Mouse (Mus musculus) liver, postnatal 0 days (tissue): ENCODE measurements around the gene C530008M17Rik. TPM values are rescaled to one million over a fixed set of nuclear protein-coding genes. Genes with fewer than 3 reads are reported as not detected.

Source experiments
- ATAC-seq: fragments of 200-750 bp; cut with Nextera tagmentation; 2 replicates; pipeline ENCODE4 v1.8.0; 2017; ENCODE audit warnings: mild to moderate bottlenecking, moderate library complexity
- DNase-seq: peaks from one replicate; pipeline ENCODE4 v3.0.0-alpha.2; 2016
- H3K27ac ChIP-seq: fragments of 300-500 bp; sonication (generic); 2 replicates; pipeline ENCODE4 v1.5.1; 2014; ENCODE audit warnings: antibody characterized with exemption, moderate library complexity, mild to moderate bottlenecking, low read depth
- H3K27me3 ChIP-seq: fragments of 300-500 bp; sonication (generic); 2 replicates; pipeline ENCODE4 v1.6.1; 2014; ENCODE audit warnings: low read length, control low read depth, mixed read lengths; ENCODE audit not compliant: insufficient read depth
- H3K36me3 ChIP-seq: fragments of 300-500 bp; sonication (generic); replicated peaks from 2 replicates; pipeline ENCODE4 v1.6.1; 2014; ENCODE audit warnings: mild to moderate bottlenecking, control low read depth, low read length, moderate library complexity, mixed read lengths; ENCODE audit not compliant: insufficient read depth
- H3K4me1 ChIP-seq: fragments of 300-500 bp; sonication (generic); 2 replicates; pipeline ENCODE4 v1.6.1; 2014; ENCODE audit warnings: antibody characterized with exemption, mild to moderate bottlenecking, control low read depth; ENCODE audit not compliant: insufficient read depth
- H3K4me2 ChIP-seq: fragments of 300-500 bp; sonication (generic); 2 replicates; pipeline ENCODE4 v1.6.1; 2014; ENCODE audit warnings: low read depth, mild to moderate bottlenecking, low read length, moderate library complexity, mixed read lengths
- H3K4me3 ChIP-seq: fragments of 300-500 bp; sonication (generic); 2 replicates; pipeline ENCODE4 v1.5.1; 2014; ENCODE audit warnings: low read depth, low read length
- H3K9ac ChIP-seq: fragments of 300-500 bp; sonication (generic); replicated peaks from 2 replicates; pipeline ENCODE4 v1.6.1; 2014; ENCODE audit warnings: mild to moderate bottlenecking, moderate library complexity
- H3K9me3 ChIP-seq: fragments of 300-500 bp; sonication (generic); 2 replicates; pipeline ENCODE4 v1.6.1; 2016; ENCODE audit warnings: mild to moderate bottlenecking, control low read depth, low read length, mixed read lengths
- CTCF ChIP-seq: sonication (generic); IDR thresholded peaks from 2 replicates; pipeline ENCODE4 v1.5.1; 2016; ENCODE audit warnings: antibody characterized with exemption, low read depth
- EP300 ChIP-seq: IDR thresholded peaks from 2 replicates; pipeline ENCODE4 v1.6.1; 2016; ENCODE audit warnings: antibody characterized with exemption, low read depth, mild to moderate bottlenecking
- WGBS: fragments of 180-500 bp; shearing (Covaris S2); extraction: QIAGEN DNeasy Blood & Tissue Kit; methylation state at CpG from one replicate; pipeline ENCODE4 v1.1.7; 2014; ENCODE audit not compliant: insufficient replicate concordance; 5-methylcytosine and 5-hydroxymethylcytosine counted together
- polyA plus RNA-seq: library from polyadenylated mRNA; unstranded; fragments of >200 nt; fragmentation: Nextera tagmentation; extraction: Ambion mirVana; gene quantifications from 2 replicates; pipeline ENCODE4 v1.2.1, GENCODE M21; 2015

Gene C530008M17Rik
- polyA plus RNA-seq, 1 experiment from 2014 or later = 3.9 TPM

- Histone ChIP-seq H3K9ac (no peak overlapping the region), H3K9me3 (no peaks in the 10 kb centered on the region), H3K27me3 (no peaks in the 10 kb centered on the region), H3K36me3 (no peaks in the 10 kb centered on the region), H3K27ac (no peak overlapping the region), H3K4me2 (no peak overlapping the region), H3K4me1 (no peaks in the 10 kb centered on the region), H3K4me3 (no peak overlapping the region)
- 86% methylated on average over 5 of the region's 5 CpGs for WGBS
- no peak for ATAC-seq
- DNase-seq = no peak
- TF ChIP-seq CTCF = no peak
- no peak for TF ChIP-seq EP300
These were observed 12.2 kb downstream of the C530008M17Rik start for GRCm38 (mm10) chr5:76668547-76668946.

GRCm38 (mm10) chr5:76670183-76670582, 13.9 kb downstream of the C530008M17Rik start:
- Histone ChIP-seq H3K27me3 (no peaks in the 10 kb centered on the region), H3K36me3 (no peaks in the 10 kb centered on the region), H3K9me3 (no peaks in the 10 kb centered on the region), H3K4me1 (no peaks in the 10 kb centered on the region), H3K9ac (no peak overlapping the region), H3K4me3 (no peak overlapping the region), H3K27ac (no peak overlapping the region), H3K4me2 (no peak overlapping the region)
- TF ChIP-seq EP300 (no peak), CTCF (no peak)
- 76% methylated on average over 10 of the region's 10 CpGs for WGBS
- DNase-seq = no peak
- ATAC-seq = no peak

DNA sequence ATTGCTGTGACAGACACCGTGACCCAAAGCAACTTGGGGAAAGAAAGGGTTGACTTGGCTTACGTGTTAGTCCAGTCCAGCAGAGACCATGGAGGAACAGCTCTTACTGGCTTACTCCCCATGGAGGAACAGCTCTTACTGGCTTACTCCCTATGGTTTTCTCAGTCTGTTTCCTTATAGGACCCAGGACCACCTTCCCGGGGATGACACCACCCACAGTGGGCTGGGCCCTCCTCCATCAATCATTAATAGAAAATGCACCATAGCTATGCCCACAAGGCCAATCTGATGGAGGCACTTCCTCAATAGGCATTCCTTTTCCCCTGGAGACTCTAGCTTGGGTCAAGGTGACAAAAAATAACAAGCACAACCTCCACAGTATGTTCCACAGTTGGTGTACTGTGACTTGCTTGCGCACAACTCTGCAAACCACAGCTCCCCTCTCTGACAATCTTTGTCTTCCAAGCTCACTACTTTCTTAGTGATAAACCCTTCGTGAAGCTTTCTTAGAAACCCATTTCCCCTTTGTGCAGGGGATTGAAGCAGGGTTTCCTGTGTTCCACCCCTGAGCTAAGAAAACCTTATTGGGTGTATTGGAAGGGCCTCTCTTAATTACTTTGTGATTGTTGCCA, 17.8 kb downstream of the C530008M17Rik start:
- no peak for TF ChIP-seq EP300
- TF ChIP-seq CTCF = no peak
- WGBS = 79% methylated on average over 5 of the region's 5 CpGs

GRCm38 (mm10) chr5:76675369-76675768, 19.1 kb downstream of the C530008M17Rik start:
- H3K4me3 ChIP-seq = no peak overlapping the region
- ATAC-seq = no peak

More for the DNA sequence above, 17.8 kb downstream of the C530008M17Rik start:
- no peaks in the 10 kb centered on the region for H3K9me3 ChIP-seq
- DNase-seq (no peak), ATAC-seq (no peak)
- H3K36me3 ChIP-seq = no peaks in the 10 kb centered on the region
- H3K27me3 ChIP-seq = no peaks in the 10 kb centered on the region
- no peak overlapping the region for H3K4me2 ChIP-seq
- no peak overlapping the region for H3K9ac ChIP-seq
- no peak overlapping the region for H3K27ac ChIP-seq
- no peaks in the 10 kb centered on the region for H3K4me1 ChIP-seq
- H3K4me3 ChIP-seq = no peak overlapping the region

GRCm38 (mm10) chr5:76680959-76681358, 24.6 kb downstream of the C530008M17Rik start:
- no peak overlapping the region for H3K27ac ChIP-seq
- H3K4me3 ChIP-seq = no peak overlapping the region
- ATAC-seq = no peak
- DNase-seq = no peak
- no peak overlapping the region for H3K4me2 ChIP-seq
- H3K36me3 ChIP-seq = no peaks in the 10 kb centered on the region
- WGBS = 76% methylated on average over 2 of the region's 3 CpGs
- H3K27me3 ChIP-seq = no peaks in the 10 kb centered on the region
- no peak overlapping the region for H3K9ac ChIP-seq
- no peak for TF ChIP-seq EP300
- H3K9me3 ChIP-seq = no peaks in the 10 kb centered on the region
- H3K4me1 ChIP-seq = peaks cover 5% of the 10 kb centered on the region; the same call in 1 of the 2 replicates

More at GRCm38 (mm10) chr5:76675369-76675768, 19.1 kb downstream of the C530008M17Rik start:
- DNase-seq = no peak
- H3K36me3 ChIP-seq = no peaks in the 10 kb centered on the region
- WGBS = 36% methylated on average over 4 of the region's 4 CpGs
- TF ChIP-seq CTCF (no peak), EP300 (no peak)
- H3K4me1 ChIP-seq = no peaks in the 10 kb centered on the region
- H3K27ac ChIP-seq = no peak overlapping the region
- no peak overlapping the region for H3K9ac ChIP-seq
- no peak overlapping the region for H3K4me2 ChIP-seq
- H3K27me3 ChIP-seq = no peaks in the 10 kb centered on the region
- H3K9me3 ChIP-seq = no peaks in the 10 kb centered on the region

GRCm38 (mm10) chr5:76681895-76682656, 25.8 kb downstream of the C530008M17Rik start:
- no peak overlapping the region for H3K4me3 ChIP-seq
- H3K4me2 ChIP-seq = no peak overlapping the region
- DNase-seq (no peak), ATAC-seq (no peak)
- H3K9me3 ChIP-seq = no peaks in the 10 kb centered on the region
- 69% methylated on average over 4 of the region's 4 CpGs for WGBS
- H3K27ac ChIP-seq = no peak overlapping the region
- TF ChIP-seq CTCF (no peak), EP300 (no peak)
- H3K4me1 ChIP-seq = peaks cover 12% of the 10 kb centered on the region
- no peaks in the 10 kb centered on the region for H3K36me3 ChIP-seq
- H3K27me3 ChIP-seq = no peaks in the 10 kb centered on the region
- H3K9ac ChIP-seq = no peak overlapping the region
